Mouse (Mus musculus) forebrain, embryonic 16.5 days (tissue): Measurements from ENCODE around the gene Gm47995. TPM values are rescaled to one million over a fixed set of nuclear protein-coding genes. Genes with fewer than 3 reads are reported as not detected.

Experiments
- ATAC-seq: fragments of 200-750 bp; cut with Nextera tagmentation; 2 replicates; pipeline ENCODE4 v1.8.0; 2017; ENCODE audit warnings: mild to moderate bottlenecking, moderate library complexity
- H3K27ac ChIP-seq: fragments of 300-500 bp; sonication (generic); 2 replicates; pipeline ENCODE4 v1.5.1; 2014; ENCODE audit warnings: low read length, control low read depth
- H3K27me3 ChIP-seq: fragments of 300-500 bp; sonication (generic); replicated peaks from 2 replicates; pipeline ENCODE4 v1.6.1; 2014; ENCODE audit warnings: low read length; ENCODE audit not compliant: control insufficient read depth, insufficient read depth
- H3K36me3 ChIP-seq: fragments of 300-500 bp; sonication (generic); 2 replicates; pipeline ENCODE4 v1.6.1; 2014; ENCODE audit not compliant: control insufficient read depth, insufficient read depth
- H3K4me1 ChIP-seq: fragments of 300-500 bp; sonication (generic); replicated peaks from 2 replicates; pipeline ENCODE4 v1.6.1; 2014; ENCODE audit warnings: low read length; ENCODE audit not compliant: control insufficient read depth, insufficient read depth
- H3K4me2 ChIP-seq: fragments of 300-500 bp; sonication (generic); 2 replicates; pipeline ENCODE4 v1.6.1; 2014; ENCODE audit warnings: mild to moderate bottlenecking, low read length, control low read depth
- H3K4me3 ChIP-seq: fragments of 300-500 bp; sonication (generic); replicated peaks from 2 replicates; pipeline ENCODE4 v1.5.1; 2014; ENCODE audit warnings: mild to moderate bottlenecking, low read length, control low read depth
- H3K9ac ChIP-seq: fragments of 300-500 bp; sonication (generic); replicated peaks from 2 replicates; pipeline ENCODE4 v1.6.1; 2014; ENCODE audit warnings: low read depth, low read length, control low read depth
- H3K9me3 ChIP-seq: fragments of 300-500 bp; sonication (generic); 2 replicates; pipeline ENCODE4 v1.6.1; 2016; ENCODE audit warnings: low read length; ENCODE audit not compliant: control insufficient read depth
- WGBS: fragments of 180-500 bp; shearing (Covaris S2); extraction: QIAGEN DNeasy Blood & Tissue Kit; methylation state at CpG from one replicate; pipeline ENCODE4 v1.1.7; 2014; 5-methylcytosine and 5-hydroxymethylcytosine counted together
- polyA plus RNA-seq: library from polyadenylated mRNA; unstranded; fragments of >200 nt; fragmentation: Nextera tagmentation; extraction: Ambion mirVana; gene quantifications from 2 replicates; pipeline ENCODE4 v1.2.1, GENCODE M21; 2015

The Gm47995 gene
- polyA plus RNA-seq, 1 experiment from 2014 or later = not detected

DNA sequence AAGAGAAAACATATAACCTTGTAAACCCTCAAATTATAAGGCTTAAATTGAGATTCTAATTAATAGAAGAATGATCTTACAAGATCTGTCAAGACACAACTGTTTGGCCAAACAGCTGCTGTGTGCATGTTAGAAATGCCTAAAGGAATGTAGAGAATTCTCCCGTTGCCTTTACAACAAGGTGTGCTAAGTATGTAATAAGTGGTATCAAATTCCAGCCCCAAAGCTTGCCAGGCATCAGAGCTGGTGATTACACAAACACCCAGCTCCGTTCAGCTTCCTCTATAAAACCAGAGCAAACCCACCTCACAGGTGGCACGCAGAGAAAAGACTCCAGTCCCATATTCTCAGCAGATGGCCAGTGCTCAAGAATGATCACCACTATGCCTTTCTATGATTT lies 39.5 kb downstream of the Gm47995 start:
- no peak overlapping the region for H3K9ac ChIP-seq
- no peaks in the 10 kb centered on the region for H3K36me3 ChIP-seq
- H3K4me2 ChIP-seq = no peak overlapping the region
- 91% methylated on average over 3 of the region's 3 CpGs for WGBS
- no peaks in the 10 kb centered on the region for H3K27me3 ChIP-seq
- ATAC-seq = no peak
- no peaks in the 10 kb centered on the region for H3K4me1 ChIP-seq
- H3K9me3 ChIP-seq = 0 out of 2 replicates have a peak, but pooled peaks cover 2% of the 10 kb centered on the region
- H3K4me3 ChIP-seq = no peak overlapping the region
- H3K27ac ChIP-seq = no peak overlapping the region

GRCm38 (mm10) chr1:151243332-151243731 lies 45.1 kb downstream of the Gm47995 start:
- no peaks in the 10 kb centered on the region for H3K27me3 ChIP-seq
- WGBS = 84% methylated on average over 4 of the region's 4 CpGs
- no peaks in the 10 kb centered on the region for H3K36me3 ChIP-seq
- no peak overlapping the region for H3K4me3 ChIP-seq
- no peak overlapping the region for H3K27ac ChIP-seq
- ATAC-seq = no peak
- H3K4me2 ChIP-seq = no peak overlapping the region
- no peak overlapping the region for H3K9ac ChIP-seq
- H3K9me3 ChIP-seq = 0 out of 2 replicates have a peak, but pooled peaks cover 2% of the 10 kb centered on the region
- no peaks in the 10 kb centered on the region for H3K4me1 ChIP-seq

- no peak for ATAC-seq
- H3K27ac ChIP-seq = no peak overlapping the region
- 87% methylated on average over 5 of the region's 5 CpGs for WGBS
Observed at GRCm38 (mm10) chr1:151244013-151244412, 45.8 kb downstream of the Gm47995 start.

GRCm38 (mm10) chr1:151244761-151245160 lies 46.5 kb downstream of the Gm47995 start:
- 98% methylated on average over 4 of the region's 4 CpGs for WGBS
- 0 out of 2 replicates have a peak, but pooled peaks cover 2% of the 10 kb centered on the region for H3K9me3 ChIP-seq
- H3K4me2 ChIP-seq = no peak overlapping the region
- no peaks in the 10 kb centered on the region for H3K27me3 ChIP-seq
- H3K27ac ChIP-seq = no peak overlapping the region
- no peak for ATAC-seq
- H3K4me3 ChIP-seq = no peak overlapping the region
- no peaks in the 10 kb centered on the region for H3K4me1 ChIP-seq
- H3K36me3 ChIP-seq = no peaks in the 10 kb centered on the region
- H3K9ac ChIP-seq = no peak overlapping the region

More at GRCm38 (mm10) chr1:151244013-151244412, 45.8 kb downstream of the Gm47995 start:
- Histone ChIP-seq H3K4me3 (no peak overlapping the region), H3K36me3 (no peaks in the 10 kb centered on the region), H3K4me1 (no peaks in the 10 kb centered on the region), H3K4me2 (no peak overlapping the region), H3K9me3 (0 out of 2 replicates have a peak, but pooled peaks cover 2% of the 10 kb centered on the region), H3K27me3 (no peaks in the 10 kb centered on the region), H3K9ac (no peak overlapping the region)

GRCm38 (mm10) chr1:151245165-151245564 lies 46.9 kb downstream of the Gm47995 start:
- H3K9me3 ChIP-seq = 0 out of 2 replicates have a peak, but pooled peaks cover under 1% of the 10 kb centered on the region
- H3K4me3 ChIP-seq = no peak overlapping the region
- 89% methylated on average over 10 of the region's 10 CpGs for WGBS
- H3K27ac ChIP-seq = no peak overlapping the region
- no peak for ATAC-seq
- H3K36me3 ChIP-seq = no peaks in the 10 kb centered on the region
- no peaks in the 10 kb centered on the region for H3K4me1 ChIP-seq
- no peak overlapping the region for H3K4me2 ChIP-seq
- H3K9ac ChIP-seq = no peak overlapping the region
- H3K27me3 ChIP-seq = no peaks in the 10 kb centered on the region

DNA sequence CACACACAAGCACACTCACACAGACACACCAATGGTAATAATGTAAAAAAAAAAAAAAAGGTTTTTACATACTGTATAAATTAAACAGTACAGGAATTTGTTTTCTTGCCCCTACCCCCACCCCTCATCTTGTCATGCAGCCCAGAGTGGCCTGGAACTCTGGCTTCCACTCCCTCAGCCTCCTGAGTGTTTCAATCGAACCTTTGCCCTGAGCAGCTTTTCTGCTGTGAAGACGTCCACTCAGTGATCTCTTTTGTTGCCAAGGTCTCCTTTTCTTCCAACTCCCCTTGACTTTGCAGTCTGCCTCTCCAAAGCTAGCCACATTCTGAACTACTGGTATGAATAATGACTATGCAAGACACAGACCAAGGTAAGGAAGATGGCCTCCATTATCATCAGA lies 47.6 kb downstream of the Gm47995 start:
- Histone ChIP-seq H3K27ac (no peak overlapping the region), H3K36me3 (no peaks in the 10 kb centered on the region), H3K4me2 (no peak overlapping the region), H3K4me3 (no peak overlapping the region), H3K4me1 (no peaks in the 10 kb centered on the region), H3K9ac (no peak overlapping the region), H3K9me3 (no peaks in the 10 kb centered on the region), H3K27me3 (no peaks in the 10 kb centered on the region)
- ATAC-seq = no peak
- WGBS = 64% methylated on average over 2 of the region's 2 CpGs

Other genes starting within 250 kb of the Gm47995 start
- 0.81 and 1.3 TPM in 2 replicates for gene Hmcn1, start 205.0 kb upstream of the Gm47995 start, polyA plus RNA-seq
- gene Gm47985, start 15.9 kb upstream of the Gm47995 start, polyA plus RNA-seq = not detected in 2 replicates
- not detected in 2 replicates for gene Gm8947, start 6.1 kb upstream of the Gm47995 start, polyA plus RNA-seq
- gene 3110040M04Rik, start 5.7 kb downstream of the Gm47995 start, polyA plus RNA-seq = not detected in 2 replicates
- not detected in 2 replicates for gene Gm47996, start 11.7 kb downstream of the Gm47995 start, polyA plus RNA-seq
- gene Ivns1abp, start 146.0 kb downstream of the Gm47995 start, polyA plus RNA-seq = 388 and 450 TPM in 2 replicates
- gene Swt1, start 230.0 kb downstream of the Gm47995 start, polyA plus RNA-seq = 17.7 and 21.0 TPM in 2 replicates
- 50.5 and 52.3 TPM in 2 replicates for gene Trmt1l, start 230.1 kb downstream of the Gm47995 start, polyA plus RNA-seq